Mouse (Mus musculus) ES-E14 (cell line): ENCODE data around the gene Spn. TPM values are rescaled to one million over a fixed set of nuclear protein-coding genes. Genes with fewer than 3 reads are reported as not detected.

Experiments used
- DNase-seq: peaks from one replicate; pipeline ENCODE4 v3.0.0-alpha.2; 2013; ENCODE audit warnings: low read depth, low spot score
- H3K27ac ChIP-seq: 2 replicates; pipeline ENCODE4 v1.5.1; 2012; ENCODE audit warnings: low read depth, mild to moderate bottlenecking, low read length, moderate library complexity, mixed read lengths; ENCODE audit not compliant: poor library complexity, insufficient read depth, severe bottlenecking
- H3K36me3 ChIP-seq: 2 replicates; pipeline ENCODE4 v1.6.1; 2012; ENCODE audit warnings: mild to moderate bottlenecking, low read length, moderate library complexity, mixed read lengths; ENCODE audit not compliant: control insufficient read depth, poor library complexity, insufficient read depth, severe bottlenecking
- H3K4me1 ChIP-seq, 2 experiments: fragments of 150-350 bp in 1 of 2; sonication (generic) in 1 of 2; 2 replicates each; pipeline ENCODE4 v1.6.1; 2012; ENCODE audit warnings: low read length in 2 of 2, mild to moderate bottlenecking in 1 of 2, mixed read lengths in 1 of 2; ENCODE audit not compliant: control insufficient read depth in 2 of 2, insufficient read depth in 2 of 2, poor library complexity in 1 of 2
- H3K4me3 ChIP-seq, 2 experiments: fragments of 150-350 bp in 1 of 2; sonication (generic) in 1 of 2; 2 replicates each; pipeline ENCODE4 v1.5.1; 2012; ENCODE audit warnings: low read length in 2 of 2, low read depth in 1 of 2, mild to moderate bottlenecking in 1 of 2, mixed read lengths in 1 of 2; ENCODE audit not compliant: insufficient read depth in 1 of 2, poor library complexity in 1 of 2, severe bottlenecking in 1 of 2
- H3K9ac ChIP-seq: 2 replicates; pipeline ENCODE4 v1.6.1; 2012; ENCODE audit warnings: low read depth, mild to moderate bottlenecking, low read length, mixed read lengths; ENCODE audit not compliant: poor library complexity, insufficient read depth, severe bottlenecking
- H3K9me3 ChIP-seq: fragments of 150-350 bp; sonication (generic); 2 replicates; pipeline ENCODE4 v1.6.1; 2012; ENCODE audit warnings: low read depth, mild to moderate bottlenecking, low read length; ENCODE audit not compliant: control insufficient read depth, insufficient read depth
- CHD2 ChIP-seq: IDR thresholded peaks from 2 replicates; pipeline ENCODE4 v1.6.1; 2014; ENCODE audit warnings: mild to moderate bottlenecking, low read depth, low read length, inconsistent platforms
- HCFC1 ChIP-seq: IDR thresholded peaks from 2 replicates; pipeline ENCODE4 v1.6.1; 2012; ENCODE audit warnings: low read length, inconsistent platforms, borderline replicate concordance; ENCODE audit not compliant: insufficient read depth
- MAFK ChIP-seq: IDR thresholded peaks from 2 replicates; pipeline ENCODE4 v1.6.1; 2014; ENCODE audit warnings: mild to moderate bottlenecking, low read depth, low read length, inconsistent platforms; ENCODE audit not compliant: insufficient read depth
- ZC3H11A ChIP-seq: IDR thresholded peaks from 2 replicates; pipeline ENCODE4 v1.6.1; 2012; ENCODE audit warnings: low read depth, mild to moderate bottlenecking, inconsistent platforms, low read length, borderline replicate concordance
- ZNF384 ChIP-seq: IDR thresholded peaks from 2 replicates; pipeline ENCODE4 v1.6.1; 2012; ENCODE audit warnings: low read depth, low read length, inconsistent platforms
- in situ Hi-C, 2 experiments: fragments of 600-800 bp; cut with MboI; formaldehyde crosslinking; loops; one replicate each; pipeline ENCODE4 v1.15.1; 2025; ENCODE audit warnings: low sequenced_read_pairs in 2 of 2, inconsistent platforms in 1 of 2; ENCODE audit not compliant: unreplicated experiment in 2 of 2
- total RNA-seq: library from RNA; depleted of rRNA; stranded (reverse); fragments of 300-350 nt; gene quantifications from 2 replicates; pipeline ENCODE4 v1.2.3, GENCODE M21; 2012

The Spn gene
- total RNA-seq, 1 experiment = 30.2 TPM

- H3K27ac ChIP-seq = no peak overlapping the region
- H3K4me1 ChIP-seq = peaks cover 3 to 12% of the 10 kb centered on the region in 2 experiments; a peak in 2 of 4 replicates
- H3K36me3 ChIP-seq = no peaks in the 10 kb centered on the region
- TF ChIP-seq ZC3H11A (no peak), CHD2 (no peak), HCFC1 (no peak), ZNF384 (no peak), MAFK (no peak)
- H3K4me3 ChIP-seq = no peak overlapping the region
- in situ Hi-C loops = loop anchor here in 1 of 2 experiments (10.0 kb wide), 1 partner anchor 267 kb away; the partner anchor contains the start of gene 4930451I11Rik
- H3K9ac ChIP-seq = no peak overlapping the region
- DNase-seq = no peak
- no peaks in the 10 kb centered on the region for H3K9me3 ChIP-seq
These were observed 35.5 kb downstream of the Spn start for GRCm38 (mm10) chr7:127102148-127102547.

GRCm38 (mm10) chr7:127101451-127102016 is 36.1 kb downstream of the Spn start:
- Histone ChIP-seq H3K36me3 (no peaks in the 10 kb centered on the region), H3K9me3 (no peaks in the 10 kb centered on the region), H3K9ac (no peak overlapping the region), H3K4me1 (peaks cover 3 to 12% of the 10 kb centered on the region in 2 experiments; a peak in 2 of 4 replicates), H3K4me3 (no peak overlapping the region), H3K27ac (no peak overlapping the region)
- DNase-seq = no peak
- in situ Hi-C loops = loop anchor here in 1 of 2 experiments (10.0 kb wide), 1 partner anchor 267 kb away; the partner anchor contains the start of gene 4930451I11Rik
- TF ChIP-seq HCFC1 (no peak), ZC3H11A (no peak), ZNF384 (no peak), MAFK (no peak), CHD2 (no peak)

GRCm38 (mm10) chr7:127099528-127099927 is 38.1 kb downstream of the Spn start:
- DNase-seq = no peak
- H3K36me3 ChIP-seq = no peaks in the 10 kb centered on the region
- no peak overlapping the region for H3K9ac ChIP-seq
- TF ChIP-seq HCFC1 = no peak
- no peak for TF ChIP-seq ZC3H11A
- TF ChIP-seq ZNF384 = no peak
- TF ChIP-seq MAFK = no peak
- no peak for TF ChIP-seq CHD2
- in situ Hi-C loops = no loop called here
- peaks cover 3 to 11% of the 10 kb centered on the region in 2 experiments; a peak in 2 of 4 replicates for H3K4me1 ChIP-seq
- no peak overlapping the region for H3K4me3 ChIP-seq
- H3K27ac ChIP-seq = no peak overlapping the region
- H3K9me3 ChIP-seq = no peaks in the 10 kb centered on the region

GRCm38 (mm10) chr7:127098950-127099349 is 38.7 kb downstream of the Spn start:
- Histone ChIP-seq H3K9me3 (no peaks in the 10 kb centered on the region), H3K4me1 (peaks cover 3 to 7% of the 10 kb centered on the region in 2 experiments; a peak in 2 of 4 replicates), H3K9ac (no peak overlapping the region), H3K36me3 (no peaks in the 10 kb centered on the region), H3K4me3 (no peak overlapping the region), H3K27ac (no peak overlapping the region)
- TF ChIP-seq ZC3H11A (no peak), ZNF384 (no peak), CHD2 (no peak), HCFC1 (no peak), MAFK (no peak)
- in situ Hi-C loops = no loop called here
- no peak for DNase-seq
